Mouse (Mus musculus): ENCODE data around the gene Lrrc66. TPM values are rescaled to one million over a fixed set of nuclear protein-coding genes. Genes with fewer than 3 reads are reported as not detected.

The Lrrc66 gene
- polyA plus RNA-seq (2015; fragmentation: Nextera tagmentation; extraction: Ambion mirVana), result 0.28 and 0.42 TPM in 2 replicates

DNA sequence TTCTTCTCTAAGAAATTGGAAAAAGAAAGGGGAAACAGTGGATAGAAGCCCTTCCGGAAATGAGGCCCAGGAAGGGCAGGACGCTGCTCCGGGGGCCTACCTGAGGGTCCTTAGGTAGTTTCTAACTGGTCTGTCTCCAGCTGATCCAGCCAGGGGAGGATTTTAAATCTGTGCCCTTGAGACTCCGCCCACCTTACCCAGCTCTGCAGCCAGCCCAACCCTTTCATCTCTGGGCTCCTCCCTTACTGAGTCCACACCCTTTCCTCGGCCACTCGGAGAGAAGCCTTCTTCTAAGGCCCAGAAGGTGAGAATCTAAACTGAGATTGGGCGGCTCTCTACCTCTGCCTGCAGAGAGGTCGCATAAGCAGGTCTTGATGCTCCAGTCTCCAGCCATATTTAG is at the start of gene Lrrc66:
Gene Lrrc66, minus strand, starts transcription at position 236 of the 400 bp plus-strand sequence.

DNA sequence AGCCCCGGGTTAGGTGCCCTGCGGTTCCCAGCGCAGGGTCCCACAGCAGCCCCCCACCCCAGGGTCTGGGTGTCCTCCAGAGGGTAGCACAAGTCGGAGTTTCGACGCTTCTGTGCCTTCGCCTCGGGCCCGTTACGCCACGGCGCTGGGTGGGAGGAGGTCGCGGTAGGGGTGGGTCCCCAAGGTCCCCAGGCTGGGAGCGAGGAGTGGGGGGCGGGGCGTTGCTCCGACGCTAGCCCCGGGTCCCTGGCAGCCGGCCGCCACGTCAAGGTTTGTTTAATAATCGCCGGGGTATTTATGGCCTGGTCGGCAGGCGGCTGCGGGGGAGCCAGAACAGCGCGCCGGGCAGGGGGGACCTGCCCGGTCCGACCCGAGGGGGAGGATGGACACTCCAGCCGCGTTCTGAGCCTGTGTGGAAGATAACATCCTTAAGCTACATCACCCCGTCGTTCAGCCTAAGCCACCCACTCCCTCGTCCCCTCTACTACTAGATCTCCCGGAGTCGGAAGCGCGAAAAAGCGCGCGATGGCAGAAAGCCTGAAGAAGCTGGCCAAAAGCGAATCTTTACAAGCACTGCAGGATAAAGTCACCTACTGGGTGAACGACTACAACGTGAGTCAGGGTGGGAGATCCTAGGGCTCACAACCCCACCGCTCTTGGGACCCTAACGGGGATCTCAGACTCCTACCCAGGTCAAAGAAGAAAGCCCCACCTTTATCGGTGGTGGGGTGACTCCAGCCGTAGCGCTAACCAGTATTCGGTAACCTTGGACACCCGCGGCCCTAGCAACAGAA is 18.9 kb upstream of the Lrrc66 start, which contains the start of gene Spata18:
Gene Spata18, plus strand, starts transcription at position 319 of the 794 bp plus-strand sequence.

DNA sequence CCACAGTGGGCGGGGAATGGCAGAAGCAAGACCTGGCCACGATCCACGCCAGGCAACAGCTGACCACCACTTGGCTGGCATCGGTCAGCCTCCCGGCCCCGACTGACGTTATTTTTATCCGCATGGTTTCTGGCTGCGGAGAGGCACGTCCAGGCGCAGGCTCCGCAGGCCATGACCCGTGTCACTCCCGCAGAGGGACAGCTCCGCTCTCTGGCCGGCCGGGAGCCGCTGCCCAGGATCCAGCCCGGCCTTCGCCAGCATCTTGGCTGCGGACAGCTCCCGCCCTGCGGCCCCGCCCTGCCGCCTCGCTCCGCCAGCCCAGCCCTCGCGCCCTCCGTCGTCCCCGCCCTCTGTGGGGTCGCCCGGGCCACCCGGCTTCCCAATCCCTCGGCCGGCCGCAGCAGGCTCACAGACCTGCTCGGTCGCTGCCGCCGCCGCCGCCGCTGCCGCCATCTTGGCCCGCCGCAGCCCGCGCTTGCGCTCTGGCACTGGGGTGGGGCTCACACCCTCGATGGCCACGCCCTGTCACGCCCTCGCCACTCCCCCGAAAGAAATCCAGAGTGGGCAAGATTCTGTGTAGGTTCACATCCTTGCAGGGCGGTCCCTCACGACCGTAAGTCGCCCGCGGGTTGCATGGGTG is 15.1 kb upstream of the Lrrc66 start, which contains the start of gene Sgcb:
Gene Sgcb, minus strand, starts transcription at position 530 of the 640 bp plus-strand sequence.

Other genes starting within 250 kb of the Lrrc66 start
- not detected in 2 replicates for gene Cwh43, start 226.5 kb downstream of the Lrrc66 start, polyA plus RNA-seq (2015; fragmentation: Nextera tagmentation; extraction: Ambion mirVana)
- gene Dcun1d4, start 151.5 kb downstream of the Lrrc66 start, polyA plus RNA-seq (2015; fragmentation: Nextera tagmentation; extraction: Ambion mirVana), result 2.8 and 4.1 TPM in 2 replicates
- gene Sgcb, start 15.3 kb upstream of the Lrrc66 start, polyA plus RNA-seq (2015; fragmentation: Nextera tagmentation; extraction: Ambion mirVana), result 5.5 and 8.0 TPM in 2 replicates
- gene Spata18, start 18.9 kb upstream of the Lrrc66 start, polyA plus RNA-seq (2015; fragmentation: Nextera tagmentation; extraction: Ambion mirVana), result not detected in 2 replicates